Mouse (Mus musculus) lung, embryonic 16.5 days (tissue): ENCODE results near the gene Asic3. TPM values are rescaled to one million over a fixed set of nuclear protein-coding genes. Genes with fewer than 3 reads are reported as not detected.
"Not testable (repeated sequence)": the region's sequence is repeated elsewhere in the genome, so short reads cannot be mapped to it uniquely, and the experiment has no call there.

Source experiments
- ATAC-seq: fragments of 200-750 bp; cut with Nextera tagmentation; 2 replicates; pipeline ENCODE4 v1.8.0; 2017; ENCODE audit warnings: low read depth, mild to moderate bottlenecking, moderate library complexity
- H3K27ac ChIP-seq: fragments of 300-500 bp; sonication (generic); 2 replicates; pipeline ENCODE4 v1.5.1; 2014; ENCODE audit warnings: mild to moderate bottlenecking, control low read depth, low read length
- H3K27me3 ChIP-seq: fragments of 300-500 bp; sonication (generic); 2 replicates; pipeline ENCODE4 v1.6.1; 2014; ENCODE audit warnings: low read depth, low read length, mixed read lengths; ENCODE audit not compliant: control insufficient read depth, insufficient read depth
- H3K36me3 ChIP-seq: fragments of 300-500 bp; sonication (generic); 2 replicates; pipeline ENCODE4 v1.6.1; 2014; ENCODE audit warnings: low read length; ENCODE audit not compliant: control insufficient read depth, insufficient read depth
- H3K4me1 ChIP-seq: fragments of 300-500 bp; sonication (generic); replicated peaks from 2 replicates; pipeline ENCODE4 v1.6.1; 2014; ENCODE audit warnings: low read length, mixed read lengths; ENCODE audit not compliant: control insufficient read depth, insufficient read depth
- H3K4me2 ChIP-seq: fragments of 300-500 bp; sonication (generic); 2 replicates; pipeline ENCODE4 v1.6.1; 2014; ENCODE audit warnings: low read depth, low read length, control low read depth
- H3K4me3 ChIP-seq: fragments of 300-500 bp; sonication (generic); 2 replicates; pipeline ENCODE4 v1.5.1; 2014; ENCODE audit warnings: mild to moderate bottlenecking, low read length, control low read depth
- H3K9ac ChIP-seq: fragments of 300-500 bp; sonication (generic); 2 replicates; pipeline ENCODE4 v1.6.1; 2014; ENCODE audit warnings: low read length, control low read depth
- H3K9me3 ChIP-seq: fragments of 300-500 bp; sonication (generic); 2 replicates; pipeline ENCODE4 v1.6.1; 2016; ENCODE audit warnings: low read length; ENCODE audit not compliant: control insufficient read depth
- WGBS: fragments of 180-500 bp; shearing (Covaris S2); extraction: QIAGEN DNeasy Blood & Tissue Kit; methylation state at CpG from one replicate; pipeline ENCODE4 v1.1.7; 2014; 5-methylcytosine and 5-hydroxymethylcytosine counted together
- polyA plus RNA-seq: library from polyadenylated mRNA; unstranded; fragments of >200 nt; fragmentation: Nextera tagmentation; extraction: Ambion mirVana; gene quantifications from 2 replicates; pipeline ENCODE4 v1.2.1, GENCODE M21; 2015

The Asic3 gene
- polyA plus RNA-seq, 1 experiment from 2014 or later, result not detected

GRCm38 (mm10) chr5:24393392-24393997 lies 19.7 kb upstream of the Asic3 start, which contains the start of gene Abcb8:
Gene Abcb8 (plus strand): TSS chr5:24393663.
- Histone ChIP-seq H3K4me2 (peak within 1 kb of the TSS; percentile 57), H3K27ac (peak within 1 kb of the TSS; percentile 76), H3K4me1 (peaks cover 4% of the 10 kb centered on the region; the same call in 1 of the 2 replicates), H3K4me3 (peak within 1 kb of the TSS; percentile 65), H3K9me3 (no peaks in the 10 kb centered on the region), H3K27me3 (peaks cover 3% of the 10 kb centered on the region), H3K9ac (peak within 1 kb of the TSS; percentile 71), H3K36me3 (0 out of 2 replicates have a peak, but pooled peaks cover 2% of the 10 kb centered on the region)
- ATAC-seq, result no peak
- WGBS, result 18% methylated on average over 7 of the region's 7 CpGs

- H3K9me3 ChIP-seq, result no peaks in the 10 kb centered on the region
- ATAC-seq, result peak; percentile 97
- H3K4me1 ChIP-seq, result peaks cover 4% of the 10 kb centered on the region; the same call in 1 of the 2 replicates
- H3K4me2 ChIP-seq, result peak overlapping the region; percentile 57
- H3K4me3 ChIP-seq, result peak overlapping the region; percentile 65
- WGBS, result 2% methylated on average over 36 of the region's 36 CpGs
- H3K36me3 ChIP-seq, result 0 out of 2 replicates have a peak, but pooled peaks cover 2% of the 10 kb centered on the region
- peak overlapping the region; percentile 76 for H3K27ac ChIP-seq
- H3K27me3 ChIP-seq, result no peaks in the 10 kb centered on the region
- H3K9ac ChIP-seq, result peak overlapping the region; percentile 71
Observed at GRCm38 (mm10) chr5:24394165-24394894, 18.9 kb upstream of the Asic3 start.

GRCm38 (mm10) chr5:24396254-24396653 lies 16.9 kb upstream of the Asic3 start:
- H3K9me3 ChIP-seq, H3K27ac ChIP-seq, H3K36me3 ChIP-seq, H3K9ac ChIP-seq, H3K4me3 ChIP-seq, H3K4me1 ChIP-seq, H3K27me3 ChIP-seq, ATAC-seq, H3K4me2 ChIP-seq: not testable (repeated sequence)
- 83% methylated on average over 6 of the region's 6 CpGs for whole genome bisulfite sequencing

- Histone ChIP-seq H3K27ac (no peak overlapping the region), H3K4me3 (no peak overlapping the region), H3K36me3 (peaks cover 8% of the 10 kb centered on the region), H3K4me2 (no peak overlapping the region), H3K9me3 (no peaks in the 10 kb centered on the region), H3K4me1 (0 out of 2 replicates have a peak, but pooled peaks cover 4% of the 10 kb centered on the region), H3K9ac (no peak overlapping the region), H3K27me3 (no peaks in the 10 kb centered on the region)
- no peak for ATAC-seq
- WGBS, result 85% methylated on average over 10 of the region's 10 CpGs
Observed at GRCm38 (mm10) chr5:24399686-24400085, 13.5 kb upstream of the Asic3 start.

- Histone ChIP-seq H3K4me1 (no peaks in the 10 kb centered on the region), H3K27ac (no peak overlapping the region), H3K9me3 (no peaks in the 10 kb centered on the region), H3K4me3 (no peak overlapping the region), H3K27me3 (no peaks in the 10 kb centered on the region), H3K9ac (no peak overlapping the region), H3K36me3 (peaks cover 8% of the 10 kb centered on the region), H3K4me2 (no peak overlapping the region)
- no peak for ATAC-seq
- WGBS, result 81% methylated on average over 11 of the region's 11 CpGs
Observed at GRCm38 (mm10) chr5:24400362-24400761, 12.8 kb upstream of the Asic3 start.

GRCm38 (mm10) chr5:24400911-24401605 lies 12.1 kb upstream of the Asic3 start:
- no peaks in the 10 kb centered on the region for H3K4me1 ChIP-seq
- ATAC-seq, result no peak
- H3K27ac ChIP-seq, result no peak overlapping the region
- no peaks in the 10 kb centered on the region for H3K9me3 ChIP-seq
- H3K9ac ChIP-seq, result no peak overlapping the region
- 90% methylated on average over 5 of the region's 5 CpGs for WGBS
- no peak overlapping the region for H3K4me2 ChIP-seq
- no peaks in the 10 kb centered on the region for H3K27me3 ChIP-seq
- peaks cover 8% of the 10 kb centered on the region for H3K36me3 ChIP-seq
- H3K4me3 ChIP-seq, result no peak overlapping the region

GRCm38 (mm10) chr5:24401969-24402368 lies 11.2 kb upstream of the Asic3 start:
- H3K27me3 ChIP-seq, result no peaks in the 10 kb centered on the region
- H3K9ac ChIP-seq, result no peak overlapping the region
- H3K4me1 ChIP-seq, result no peaks in the 10 kb centered on the region
- WGBS, result 69% methylated on average over 9 of the region's 9 CpGs
- H3K36me3 ChIP-seq, result peaks cover 11% of the 10 kb centered on the region
- no peaks in the 10 kb centered on the region for H3K9me3 ChIP-seq
- no peak overlapping the region for H3K4me2 ChIP-seq
- H3K27ac ChIP-seq, result no peak overlapping the region
- no peak overlapping the region for H3K4me3 ChIP-seq
- peak; percentile 20; the same call in 1 of the 2 replicates for ATAC-seq

GRCm38 (mm10) chr5:24404594-24405360 lies 8.4 kb upstream of the Asic3 start:
- no peak overlapping the region for H3K4me2 ChIP-seq
- no peak overlapping the region for H3K9ac ChIP-seq
- H3K36me3 ChIP-seq, result peaks cover 9% of the 10 kb centered on the region
- no peak for ATAC-seq
- no peaks in the 10 kb centered on the region for H3K4me1 ChIP-seq
- no peaks in the 10 kb centered on the region for H3K9me3 ChIP-seq
- no peak overlapping the region for H3K27ac ChIP-seq
- WGBS, result 78% methylated on average over 6 of the region's 6 CpGs
- no peaks in the 10 kb centered on the region for H3K27me3 ChIP-seq
- no peak overlapping the region for H3K4me3 ChIP-seq
